Mouse (Mus musculus) forebrain, embryonic 16.5 days (tissue): ENCODE results near the gene Stk39. TPM values are rescaled to one million over a fixed set of nuclear protein-coding genes. Genes with fewer than 3 reads are reported as not detected.

Experiments used
- ATAC-seq: fragments of 200-750 bp; cut with Nextera tagmentation; 2 replicates; pipeline ENCODE4 v1.8.0; 2017; ENCODE audit warnings: mild to moderate bottlenecking, moderate library complexity
- H3K27ac ChIP-seq: fragments of 300-500 bp; sonication (generic); 2 replicates; pipeline ENCODE4 v1.5.1; 2014; ENCODE audit warnings: low read length, control low read depth
- H3K27me3 ChIP-seq: fragments of 300-500 bp; sonication (generic); replicated peaks from 2 replicates; pipeline ENCODE4 v1.6.1; 2014; ENCODE audit warnings: low read length; ENCODE audit not compliant: control insufficient read depth, insufficient read depth
- H3K36me3 ChIP-seq: fragments of 300-500 bp; sonication (generic); 2 replicates; pipeline ENCODE4 v1.6.1; 2014; ENCODE audit not compliant: control insufficient read depth, insufficient read depth
- H3K4me1 ChIP-seq: fragments of 300-500 bp; sonication (generic); replicated peaks from 2 replicates; pipeline ENCODE4 v1.6.1; 2014; ENCODE audit warnings: low read length; ENCODE audit not compliant: control insufficient read depth, insufficient read depth
- H3K4me2 ChIP-seq: fragments of 300-500 bp; sonication (generic); 2 replicates; pipeline ENCODE4 v1.6.1; 2014; ENCODE audit warnings: mild to moderate bottlenecking, low read length, control low read depth
- H3K4me3 ChIP-seq: fragments of 300-500 bp; sonication (generic); replicated peaks from 2 replicates; pipeline ENCODE4 v1.5.1; 2014; ENCODE audit warnings: mild to moderate bottlenecking, low read length, control low read depth
- H3K9ac ChIP-seq: fragments of 300-500 bp; sonication (generic); replicated peaks from 2 replicates; pipeline ENCODE4 v1.6.1; 2014; ENCODE audit warnings: low read depth, low read length, control low read depth
- H3K9me3 ChIP-seq: fragments of 300-500 bp; sonication (generic); 2 replicates; pipeline ENCODE4 v1.6.1; 2016; ENCODE audit warnings: low read length; ENCODE audit not compliant: control insufficient read depth
- WGBS: fragments of 180-500 bp; shearing (Covaris S2); extraction: QIAGEN DNeasy Blood & Tissue Kit; methylation state at CpG from one replicate; pipeline ENCODE4 v1.1.7; 2014; 5-methylcytosine and 5-hydroxymethylcytosine counted together
- polyA plus RNA-seq: library from polyadenylated mRNA; unstranded; fragments of >200 nt; fragmentation: Nextera tagmentation; extraction: Ambion mirVana; gene quantifications from 2 replicates; pipeline ENCODE4 v1.2.1, GENCODE M21; 2015

Stk39 gene
- polyA plus RNA-seq, 1 experiment from 2014 or later = 18.3 TPM

DNA sequence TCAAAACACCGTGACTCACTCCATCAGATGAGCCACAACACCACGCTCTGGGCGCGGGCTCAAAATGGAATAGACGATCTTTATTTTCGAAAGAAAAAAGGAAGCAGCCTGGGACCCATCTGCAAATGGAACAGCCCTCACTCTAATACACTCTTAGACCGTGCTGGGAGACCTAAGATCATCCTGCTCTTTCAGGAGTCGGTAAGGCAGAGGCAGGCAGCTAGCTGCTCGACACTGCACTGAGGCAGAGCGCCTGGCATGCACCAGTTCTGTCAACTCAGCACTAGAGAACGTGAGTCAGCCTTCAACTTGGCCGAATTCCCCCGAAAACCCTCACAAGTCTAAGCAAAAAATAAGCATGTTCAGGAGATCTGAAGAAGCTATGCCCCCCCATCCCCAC, 104.1 kb downstream of the Stk39 start:
- no peak overlapping the region for H3K27ac ChIP-seq
- 36% methylated on average over 13 of the region's 13 CpGs for WGBS
- H3K4me1 ChIP-seq = peaks cover 28% of the 10 kb centered on the region
- no peak overlapping the region for H3K9ac ChIP-seq
- peak overlapping the region; percentile 1 for H3K4me2 ChIP-seq
- no peak overlapping the region for H3K4me3 ChIP-seq
- H3K9me3 ChIP-seq = no peaks in the 10 kb centered on the region
- H3K27me3 ChIP-seq = no peaks in the 10 kb centered on the region
- no peaks in the 10 kb centered on the region for H3K36me3 ChIP-seq
- ATAC-seq = peak; percentile 41; the same call in 1 of the 2 replicates

- no peak overlapping the region for H3K27ac ChIP-seq
- H3K9ac ChIP-seq = no peak overlapping the region
- peak; percentile 38 for ATAC-seq
- H3K4me2 ChIP-seq = peak overlapping the region; percentile 25; the same call in 1 of the 2 replicates
- no peak overlapping the region for H3K4me3 ChIP-seq
- H3K4me1 ChIP-seq = peaks cover 28% of the 10 kb centered on the region
- no peaks in the 10 kb centered on the region for H3K36me3 ChIP-seq
- no peaks in the 10 kb centered on the region for H3K27me3 ChIP-seq
- WGBS = 5% methylated on average over 5 of the region's 5 CpGs
- H3K9me3 ChIP-seq = no peaks in the 10 kb centered on the region
Observed at GRCm38 (mm10) chr2:68366897-68367193, 105.2 kb downstream of the Stk39 start.

- ATAC-seq = no peak
- H3K9me3 ChIP-seq = no peaks in the 10 kb centered on the region
- H3K27me3 ChIP-seq = no peaks in the 10 kb centered on the region
- WGBS = 3% methylated on average over 18 of the region's 18 CpGs
- no peaks in the 10 kb centered on the region for H3K36me3 ChIP-seq
- H3K4me2 ChIP-seq = peak overlapping the region; percentile 43
- 0 out of 2 replicates have a peak overlapping the region, but pooled peaks have one; percentile 19 for H3K4me3 ChIP-seq
- H3K9ac ChIP-seq = no peak overlapping the region; the same call in 1 of the 2 replicates
- no peak overlapping the region for H3K27ac ChIP-seq
- H3K4me1 ChIP-seq = peaks cover 28% of the 10 kb centered on the region
Observed at GRCm38 (mm10) chr2:68366091-68366896, 105.8 kb downstream of the Stk39 start.

GRCm38 (mm10) chr2:68365504-68365903, 106.6 kb downstream of the Stk39 start:
- no peak overlapping the region for H3K27ac ChIP-seq
- H3K9me3 ChIP-seq = no peaks in the 10 kb centered on the region
- no peak for ATAC-seq
- H3K27me3 ChIP-seq = no peaks in the 10 kb centered on the region
- peaks cover 27% of the 10 kb centered on the region for H3K4me1 ChIP-seq
- peak overlapping the region; percentile 13; the same call in 1 of the 2 replicates for H3K4me2 ChIP-seq
- H3K36me3 ChIP-seq = no peaks in the 10 kb centered on the region
- H3K4me3 ChIP-seq = no peak overlapping the region
- WGBS = 26% methylated on average over 7 of the region's 7 CpGs
- H3K9ac ChIP-seq = no peak overlapping the region

DNA sequence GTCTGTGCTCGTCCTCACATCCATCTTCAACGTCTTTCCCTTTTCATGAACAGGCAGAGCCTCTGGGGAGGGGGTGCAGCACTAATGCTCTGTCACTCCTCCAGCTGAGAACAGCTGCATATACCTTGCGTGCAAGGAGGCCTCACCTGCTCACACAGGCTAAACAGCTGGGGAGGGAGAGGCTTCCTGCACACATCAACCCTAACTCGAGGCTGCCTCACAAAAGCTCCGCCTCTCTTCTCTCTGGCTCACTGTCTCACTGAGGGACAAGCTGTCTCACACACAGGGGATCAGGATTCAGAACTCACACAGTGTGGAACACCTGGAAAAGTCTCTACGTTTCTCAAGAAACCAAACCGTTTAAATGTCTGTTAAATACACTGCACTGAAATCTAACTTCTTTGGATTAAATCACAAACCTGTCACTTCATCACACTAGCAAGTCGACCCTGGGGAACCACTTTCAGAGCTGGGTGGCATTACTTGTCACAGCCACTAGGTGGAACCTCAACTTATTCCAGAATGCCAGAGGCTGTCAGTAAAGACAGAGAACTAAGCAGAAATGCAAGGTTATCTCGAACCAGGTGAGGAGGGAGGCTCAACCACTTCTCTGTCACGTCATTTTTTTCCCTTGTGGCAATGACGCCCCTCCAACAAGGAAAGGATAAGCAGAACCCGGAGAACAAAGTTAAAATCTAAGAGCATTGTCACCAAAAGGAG, 107.7 kb downstream of the Stk39 start:
- Histone ChIP-seq H3K4me3 (no peak overlapping the region), H3K4me1 (peaks cover 23% of the 10 kb centered on the region), H3K9me3 (no peaks in the 10 kb centered on the region), H3K4me2 (0 out of 2 replicates have a peak overlapping the region, but pooled peaks have one; percentile 13), H3K36me3 (no peaks in the 10 kb centered on the region), H3K9ac (no peak overlapping the region), H3K27ac (0 out of 2 replicates have a peak overlapping the region, but pooled peaks have one; percentile 25), H3K27me3 (no peaks in the 10 kb centered on the region)
- peak; percentile 51 for ATAC-seq
- WGBS = 10% methylated on average over 12 of the region's 12 CpGs

GRCm38 (mm10) chr2:68363159-68363558, 108.9 kb downstream of the Stk39 start:
- H3K4me1 ChIP-seq = peaks cover 23% of the 10 kb centered on the region
- H3K4me2 ChIP-seq = no peak overlapping the region
- no peak overlapping the region for H3K27ac ChIP-seq
- WGBS = 73% methylated on average over 4 of the region's 4 CpGs
- no peak overlapping the region for H3K9ac ChIP-seq
- ATAC-seq = no peak
- H3K9me3 ChIP-seq = no peaks in the 10 kb centered on the region
- H3K36me3 ChIP-seq = 0 out of 2 replicates have a peak, but pooled peaks cover 2% of the 10 kb centered on the region
- H3K4me3 ChIP-seq = no peak overlapping the region
- no peaks in the 10 kb centered on the region for H3K27me3 ChIP-seq

GRCm38 (mm10) chr2:68361701-68362100, 110.4 kb downstream of the Stk39 start:
- Histone ChIP-seq H3K27ac (no peak overlapping the region), H3K36me3 (0 out of 2 replicates have a peak, but pooled peaks cover 3% of the 10 kb centered on the region), H3K27me3 (no peaks in the 10 kb centered on the region), H3K9ac (no peak overlapping the region), H3K4me3 (no peak overlapping the region), H3K4me2 (no peak overlapping the region), H3K9me3 (no peaks in the 10 kb centered on the region), H3K4me1 (peaks cover 14% of the 10 kb centered on the region)
- no peak for ATAC-seq
- 59% methylated on average over 5 of the region's 5 CpGs for WGBS

GRCm38 (mm10) chr2:68350621-68351020, 121.4 kb downstream of the Stk39 start:
- 10% methylated on average over 6 of the region's 6 CpGs for WGBS
- peaks cover 18% of the 10 kb centered on the region for H3K4me1 ChIP-seq
- no peak overlapping the region for H3K9ac ChIP-seq
- no peaks in the 10 kb centered on the region for H3K9me3 ChIP-seq
- no peaks in the 10 kb centered on the region for H3K36me3 ChIP-seq
- peak; percentile 44 for ATAC-seq
- H3K4me3 ChIP-seq = no peak overlapping the region
- no peak overlapping the region for H3K27ac ChIP-seq
- no peak overlapping the region for H3K4me2 ChIP-seq
- H3K27me3 ChIP-seq = no peaks in the 10 kb centered on the region

- no peak overlapping the region for H3K27ac ChIP-seq
- peak; percentile 62 for ATAC-seq
- no peak overlapping the region for H3K9ac ChIP-seq
- peak overlapping the region; percentile 9 for H3K4me3 ChIP-seq
- 52% methylated on average over 24 of the region's 24 CpGs for WGBS
- H3K4me2 ChIP-seq = peak overlapping the region; percentile 35
- H3K36me3 ChIP-seq = no peaks in the 10 kb centered on the region
- peaks cover 18% of the 10 kb centered on the region for H3K4me1 ChIP-seq
- H3K9me3 ChIP-seq = no peaks in the 10 kb centered on the region
- no peaks in the 10 kb centered on the region for H3K27me3 ChIP-seq
Observed at GRCm38 (mm10) chr2:68349593-68350383, 122.3 kb downstream of the Stk39 start.
